Mouse (Mus musculus): ENCODE results near the gene Sstr4. TPM values are rescaled to one million over a fixed set of nuclear protein-coding genes. Genes with fewer than 3 reads are reported as not detected.
A peak's percentile ranks its signal among the peaks of the same experiment; 100 is the strongest.

Gene Sstr4
- polyA plus RNA-seq, 1 experiment, result 0.36 TPM

DNA sequence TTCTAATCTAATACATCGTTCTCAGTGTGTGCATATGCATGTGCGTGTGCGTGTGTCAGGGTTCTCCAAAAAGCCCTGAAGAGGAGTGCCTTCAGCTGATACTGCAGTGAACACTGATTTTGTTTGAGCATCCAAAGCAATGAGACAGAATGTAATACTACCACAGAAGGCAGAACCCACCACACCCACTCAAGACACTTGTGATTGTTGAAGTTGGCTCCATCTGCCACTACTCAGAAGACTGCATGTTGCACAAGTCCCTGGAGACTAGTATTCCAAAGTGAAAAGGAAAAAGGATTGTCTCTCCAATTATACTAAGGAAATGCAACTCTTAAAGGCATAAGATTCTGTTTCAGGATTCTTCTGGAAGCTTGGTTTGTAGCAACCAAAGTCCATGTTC is 30.6 kb upstream of the Sstr4 start:
- no peaks in the 10 kb centered on the region for H3K27me3 ChIP-seq (replicated peaks; ENCODE audit: control insufficient read depth, insufficient read depth, low read length)
- no peaks in the 10 kb centered on the region for H3K36me3 ChIP-seq (ENCODE audit: control insufficient read depth, insufficient read depth, low read length)
- WGBS, result 89% methylated on average over 3 of the region's 3 CpGs
- DNase-seq, result peak; percentile 21
- H3K4me3 ChIP-seq (ENCODE audit: insufficient read depth, low read depth, low read length), result no peak overlapping the region
- TF ChIP-seq POLR2A (IDR thresholded peaks at IDR 0.05; ENCODE audit: low read depth, low read length) (no peak), CTCF (conservative IDR thresholded peaks at IDR 0.05; ENCODE audit: insufficient read depth, insufficient read length, low read depth, low read length) (no peak)
- H3K4me1 ChIP-seq (ENCODE audit: control insufficient read depth, insufficient read depth, low read length), result no peaks in the 10 kb centered on the region
- no peak overlapping the region for H3K27ac ChIP-seq (ENCODE audit: insufficient read depth, low read depth, low read length)

DNA sequence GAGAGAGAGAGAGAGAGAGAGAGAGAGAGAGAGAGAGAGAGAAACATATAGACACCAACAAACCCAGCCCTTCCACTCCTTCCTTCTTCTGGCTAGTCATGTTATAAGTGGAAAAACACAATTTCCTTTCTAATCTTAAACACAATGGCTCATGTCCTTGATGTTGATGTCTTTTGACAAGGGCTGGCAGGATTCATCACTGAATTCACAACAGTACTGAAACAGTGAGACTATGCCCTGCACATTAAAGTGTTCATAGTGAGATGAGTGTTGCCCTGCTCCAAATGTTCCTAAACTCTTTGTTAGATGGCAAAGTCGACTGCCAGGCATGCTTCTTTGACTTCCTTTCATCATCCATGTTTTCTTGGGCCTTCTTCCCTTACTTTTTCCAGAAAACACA is 29.9 kb upstream of the Sstr4 start:
- H3K36me3 ChIP-seq (ENCODE audit: control insufficient read depth, insufficient read depth, low read length), result no peaks in the 10 kb centered on the region
- H3K27me3 ChIP-seq (replicated peaks; ENCODE audit: control insufficient read depth, insufficient read depth, low read length), result no peaks in the 10 kb centered on the region
- H3K4me1 ChIP-seq (ENCODE audit: control insufficient read depth, insufficient read depth, low read length), result no peaks in the 10 kb centered on the region
- DNase-seq, result no peak
- WGBS, result 43% methylated on average over 1 of the region's 1 CpGs
- TF ChIP-seq CTCF (conservative IDR thresholded peaks at IDR 0.05; ENCODE audit: insufficient read depth, insufficient read length, low read depth, low read length) (no peak), POLR2A (IDR thresholded peaks at IDR 0.05; ENCODE audit: low read depth, low read length) (no peak)
- H3K4me3 ChIP-seq (ENCODE audit: insufficient read depth, low read depth, low read length), result no peak overlapping the region
- no peak overlapping the region for H3K27ac ChIP-seq (ENCODE audit: insufficient read depth, low read depth, low read length)

DNA sequence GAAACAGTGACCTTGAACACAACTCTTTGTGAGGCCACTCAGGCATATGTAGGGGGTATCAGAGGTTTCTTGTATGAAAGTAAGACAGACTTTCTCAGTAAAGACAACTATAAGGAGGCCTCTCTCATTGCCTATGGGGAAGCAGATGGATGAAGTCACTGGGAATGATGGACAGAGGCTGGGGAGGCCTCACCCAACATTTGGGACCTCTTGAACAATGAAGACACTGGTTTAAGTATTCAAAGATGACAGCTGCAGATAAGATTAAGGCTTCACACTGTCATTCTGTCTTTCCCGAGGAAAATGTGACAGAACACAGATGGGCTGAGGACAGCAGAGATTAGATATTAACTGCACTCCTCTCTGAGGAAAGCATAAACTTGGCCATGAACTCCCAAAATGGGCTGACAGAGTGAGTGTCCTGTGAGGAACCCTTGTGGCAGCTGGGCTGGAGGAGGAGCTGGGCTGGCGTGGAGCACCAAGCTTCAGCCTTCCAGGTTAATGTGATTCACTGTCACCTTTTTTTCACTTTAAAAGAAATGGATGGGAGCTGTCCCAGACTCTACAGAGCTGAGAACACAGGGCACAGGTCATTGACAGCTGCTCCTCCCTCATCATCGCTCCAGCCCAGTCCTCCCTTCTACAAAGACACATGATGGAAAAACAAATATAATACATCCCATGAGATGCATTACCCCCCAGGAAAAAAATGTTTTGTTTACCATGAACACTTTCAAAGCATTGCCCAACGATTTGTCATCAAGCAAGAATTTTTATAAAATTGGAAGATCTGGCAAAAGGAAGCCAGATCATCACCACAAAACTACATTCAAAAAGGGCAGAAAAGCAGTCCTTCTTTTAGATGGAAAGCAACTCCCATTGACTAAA is 23.2 kb upstream of the Sstr4 start:
- DNase-seq, result no peak
- H3K4me1 ChIP-seq (ENCODE audit: control insufficient read depth, insufficient read depth, low read length), result no peaks in the 10 kb centered on the region
- no peak overlapping the region for H3K4me3 ChIP-seq (ENCODE audit: insufficient read depth, low read depth, low read length)
- WGBS, result 51% methylated on average over 4 of the region's 4 CpGs
- no peaks in the 10 kb centered on the region for H3K27me3 ChIP-seq (replicated peaks; ENCODE audit: control insufficient read depth, insufficient read depth, low read length)
- TF ChIP-seq POLR2A (IDR thresholded peaks at IDR 0.05; ENCODE audit: low read depth, low read length) (no peak), CTCF (conservative IDR thresholded peaks at IDR 0.05; ENCODE audit: insufficient read depth, insufficient read length, low read depth, low read length) (no peak)
- H3K36me3 ChIP-seq (ENCODE audit: control insufficient read depth, insufficient read depth, low read length), result no peaks in the 10 kb centered on the region
- no peak overlapping the region for H3K27ac ChIP-seq (ENCODE audit: insufficient read depth, low read depth, low read length)

DNA sequence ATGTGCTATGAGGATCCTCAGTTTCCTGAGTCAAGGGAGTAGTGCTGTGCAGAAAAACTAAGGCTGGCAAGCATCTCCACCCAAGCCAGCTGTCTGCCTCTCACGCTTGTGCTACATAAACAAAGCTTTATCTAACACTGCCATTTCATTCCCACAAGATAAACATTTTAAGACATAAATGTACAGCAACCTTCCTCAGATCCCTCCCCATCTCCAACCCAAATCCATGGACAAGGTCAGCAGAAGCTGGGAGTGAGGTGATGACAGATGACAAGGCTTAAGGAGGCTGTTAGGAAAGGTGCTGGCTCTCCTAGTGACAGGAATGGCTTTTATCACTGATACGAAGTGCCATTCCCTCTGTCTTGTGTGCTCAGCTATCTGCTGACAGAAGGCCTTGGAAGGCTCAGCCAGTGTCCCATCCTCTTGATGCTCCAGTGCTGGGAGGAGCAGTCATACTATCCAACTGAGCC is 21.5 kb upstream of the Sstr4 start:
- Histone ChIP-seq H3K4me3 (ENCODE audit: insufficient read depth, low read depth, low read length) (no peak overlapping the region), H3K36me3 (ENCODE audit: control insufficient read depth, insufficient read depth, low read length) (no peaks in the 10 kb centered on the region), H3K4me1 (ENCODE audit: control insufficient read depth, insufficient read depth, low read length) (no peaks in the 10 kb centered on the region), H3K27ac (ENCODE audit: insufficient read depth, low read depth, low read length) (no peak overlapping the region), H3K27me3 (replicated peaks; ENCODE audit: control insufficient read depth, insufficient read depth, low read length) (no peaks in the 10 kb centered on the region)
- WGBS, result 75% methylated on average over 2 of the region's 2 CpGs
- DNase-seq, result no peak
- TF ChIP-seq POLR2A (IDR thresholded peaks at IDR 0.05; ENCODE audit: low read depth, low read length), result no peak
- TF ChIP-seq CTCF (conservative IDR thresholded peaks at IDR 0.05; ENCODE audit: insufficient read depth, insufficient read length, low read depth, low read length), result no peak

DNA sequence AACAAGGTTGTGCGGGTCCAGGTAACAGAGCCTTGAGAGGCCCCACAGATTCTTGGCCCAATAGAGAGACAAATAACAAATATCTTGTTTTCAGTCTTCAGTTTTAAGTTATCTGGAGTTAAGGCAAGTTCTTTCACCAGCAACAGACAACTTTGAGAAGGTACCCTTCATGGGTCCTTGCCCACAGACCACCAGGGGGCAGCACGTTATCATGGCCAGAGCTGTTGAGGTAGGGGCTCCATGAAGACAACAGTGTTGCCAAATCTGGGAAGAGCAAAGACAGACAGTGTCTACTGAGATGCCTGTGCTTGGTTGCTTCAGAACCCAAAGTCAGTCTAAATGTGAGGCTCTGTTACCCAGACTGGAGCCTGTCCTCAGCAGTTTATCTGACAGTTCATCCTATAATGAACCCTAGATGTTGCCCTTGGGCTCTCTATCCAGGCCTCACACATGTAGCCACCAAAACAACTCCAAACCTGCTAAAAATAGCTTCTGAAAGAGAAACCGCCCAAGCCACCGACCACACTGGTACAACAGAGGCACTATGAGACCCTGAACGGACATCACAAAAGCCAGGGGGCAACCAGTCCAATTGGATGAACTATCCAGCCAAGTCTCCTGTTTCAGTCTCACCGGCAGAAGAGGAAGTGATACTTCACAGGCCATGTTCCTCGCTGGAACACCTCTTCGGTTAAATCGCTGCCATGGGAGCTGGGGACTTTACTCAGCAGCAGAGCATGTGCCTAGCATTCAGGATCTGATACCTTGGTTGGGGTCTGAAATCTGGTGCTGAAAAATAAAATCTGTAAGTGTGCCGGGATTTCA is 19.6 kb upstream of the Sstr4 start:
- Histone ChIP-seq H3K27me3 (replicated peaks; ENCODE audit: control insufficient read depth, insufficient read depth, low read length) (no peaks in the 10 kb centered on the region), H3K36me3 (ENCODE audit: control insufficient read depth, insufficient read depth, low read length) (no peaks in the 10 kb centered on the region), H3K4me1 (ENCODE audit: control insufficient read depth, insufficient read depth, low read length) (no peaks in the 10 kb centered on the region), H3K4me3 (ENCODE audit: insufficient read depth, low read depth, low read length) (no peak overlapping the region), H3K27ac (ENCODE audit: insufficient read depth, low read depth, low read length) (no peak overlapping the region)
- DNase-seq, result peak; percentile 38
- 72% methylated on average over 10 of the region's 10 CpGs for WGBS
- TF ChIP-seq CTCF (conservative IDR thresholded peaks at IDR 0.05; ENCODE audit: insufficient read depth, insufficient read length, low read depth, low read length), result peak; percentile 61
- TF ChIP-seq POLR2A (IDR thresholded peaks at IDR 0.05; ENCODE audit: low read depth, low read length), result no peak

DNA sequence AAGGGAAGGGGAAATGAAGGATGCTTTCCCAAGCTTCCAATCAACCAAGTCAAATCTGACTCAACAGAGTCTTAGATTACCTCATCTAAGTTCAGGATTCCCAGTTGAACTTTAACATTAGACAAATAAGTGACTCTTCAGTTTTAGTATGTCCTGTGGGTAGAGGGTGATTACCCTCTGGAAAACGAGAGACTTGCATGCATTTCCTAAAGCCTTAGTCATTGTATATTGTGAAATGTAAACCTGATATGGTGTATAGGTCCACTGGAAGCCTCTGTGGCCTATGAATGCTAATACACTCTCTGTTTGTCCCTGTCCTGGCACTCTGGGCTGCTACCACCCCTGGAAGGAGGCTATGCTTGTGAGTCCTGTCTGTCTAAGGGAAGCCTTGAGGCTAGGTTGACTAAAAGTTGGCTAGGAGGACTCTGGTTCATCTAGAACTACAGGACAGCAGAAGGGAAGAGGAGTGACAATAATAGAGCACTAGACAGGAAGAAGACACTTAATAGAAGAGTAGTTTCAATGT is 16.3 kb upstream of the Sstr4 start:
- H3K4me3 ChIP-seq (ENCODE audit: insufficient read depth, low read depth, low read length), result no peak overlapping the region
- 67% methylated on average over 1 of the region's 1 CpGs for WGBS
- H3K27me3 ChIP-seq (replicated peaks; ENCODE audit: control insufficient read depth, insufficient read depth, low read length), result no peaks in the 10 kb centered on the region
- no peaks in the 10 kb centered on the region for H3K36me3 ChIP-seq (ENCODE audit: control insufficient read depth, insufficient read depth, low read length)
- H3K4me1 ChIP-seq (ENCODE audit: control insufficient read depth, insufficient read depth, low read length), result no peaks in the 10 kb centered on the region
- DNase-seq, result no peak
- no peak for TF ChIP-seq POLR2A (IDR thresholded peaks at IDR 0.05; ENCODE audit: low read depth, low read length)
- no peak for TF ChIP-seq CTCF (conservative IDR thresholded peaks at IDR 0.05; ENCODE audit: insufficient read depth, insufficient read length, low read depth, low read length)
- no peak overlapping the region for H3K27ac ChIP-seq (ENCODE audit: insufficient read depth, low read depth, low read length)

All from kidney, adult 2 months (tissue).